Mouse (Mus musculus): ENCODE results near the gene Ttc9b. TPM values are rescaled to one million over a fixed set of nuclear protein-coding genes. Genes with fewer than 3 reads are reported as not detected.

Ttc9b gene
- total RNA-seq, 2 experiments from 2014 or later = not detected

- no peak for ATAC-seq (replicated peaks; ENCODE audit: low FRiP score, low TSS enrichment, poor library complexity, severe bottlenecking)
These were observed 20.5 kb upstream of the Ttc9b start for GRCm38 (mm10) chr7:27633166-27633565.

GRCm38 (mm10) chr7:27634691-27635090 is 19.0 kb upstream of the Ttc9b start:
- no peak for ATAC-seq (replicated peaks; ENCODE audit: low FRiP score, low TSS enrichment, poor library complexity, severe bottlenecking)

GRCm38 (mm10) chr7:27635094-27635493 is 18.6 kb upstream of the Ttc9b start:
- peak; percentile 36; the same call in 1 of the 2 replicates for ATAC-seq (replicated peaks; ENCODE audit: low FRiP score, low TSS enrichment, poor library complexity, severe bottlenecking)

- 0 out of 2 replicates have a peak, but pooled peaks have one; percentile 65 for ATAC-seq (replicated peaks; ENCODE audit: low FRiP score, low TSS enrichment, poor library complexity, severe bottlenecking)
These were observed 9.2 kb upstream of the Ttc9b start for GRCm38 (mm10) chr7:27644471-27644870.

GRCm38 (mm10) chr7:27646516-27646915 is 7.2 kb upstream of the Ttc9b start:
- no peak for ATAC-seq (replicated peaks; ENCODE audit: low FRiP score, low TSS enrichment, poor library complexity, severe bottlenecking)

GRCm38 (mm10) chr7:27647281-27648002 is 6.3 kb upstream of the Ttc9b start:
- ATAC-seq (replicated peaks; ENCODE audit: low FRiP score, low TSS enrichment, poor library complexity, severe bottlenecking) = no peak

- ATAC-seq (replicated peaks; ENCODE audit: low FRiP score, low TSS enrichment, poor library complexity, severe bottlenecking) = no peak
These were observed 4.0 kb upstream of the Ttc9b start for GRCm38 (mm10) chr7:27649723-27650122.

GRCm38 (mm10) chr7:27650949-27651348 is 2.8 kb upstream of the Ttc9b start:
- ATAC-seq (replicated peaks; ENCODE audit: low FRiP score, low TSS enrichment, poor library complexity, severe bottlenecking) = peak; percentile 62

GRCm38 (mm10) chr7:27654607-27655276 is 1.0 kb downstream of the Ttc9b start:
- no peak for ATAC-seq (replicated peaks; ENCODE audit: low FRiP score, low TSS enrichment, poor library complexity, severe bottlenecking)

GRCm38 (mm10) chr7:27655545-27655944 is 1.8 kb downstream of the Ttc9b start:
- ATAC-seq (replicated peaks; ENCODE audit: low FRiP score, low TSS enrichment, poor library complexity, severe bottlenecking) = no peak

- no peak for ATAC-seq (replicated peaks; ENCODE audit: low FRiP score, low TSS enrichment, poor library complexity, severe bottlenecking)
These were observed 2.9 kb downstream of the Ttc9b start for GRCm38 (mm10) chr7:27656600-27656999.

GRCm38 (mm10) chr7:27657824-27658395 is 4.2 kb downstream of the Ttc9b start:
- no peak for ATAC-seq (replicated peaks; ENCODE audit: low FRiP score, low TSS enrichment, poor library complexity, severe bottlenecking)

- ATAC-seq (replicated peaks; ENCODE audit: low FRiP score, low TSS enrichment, poor library complexity, severe bottlenecking) = 0 out of 2 replicates have a peak, but pooled peaks have one; percentile 31
These were observed 5.3 kb downstream of the Ttc9b start for GRCm38 (mm10) chr7:27658712-27659663.

GRCm38 (mm10) chr7:27662038-27662437 is 8.3 kb downstream of the Ttc9b start:
- no peak for ATAC-seq (replicated peaks; ENCODE audit: low FRiP score, low TSS enrichment, poor library complexity, severe bottlenecking)

- ATAC-seq (replicated peaks; ENCODE audit: low FRiP score, low TSS enrichment, poor library complexity, severe bottlenecking) = no peak
These were observed 19.4 kb downstream of the Ttc9b start for GRCm38 (mm10) chr7:27673064-27673574.

GRCm38 (mm10) chr7:27673575-27674131 is 19.9 kb downstream of the Ttc9b start:
- no peak for ATAC-seq (replicated peaks; ENCODE audit: low FRiP score, low TSS enrichment, poor library complexity, severe bottlenecking)

- ATAC-seq (replicated peaks; ENCODE audit: low FRiP score, low TSS enrichment, poor library complexity, severe bottlenecking) = no peak
These were observed 20.4 kb downstream of the Ttc9b start for GRCm38 (mm10) chr7:27674195-27674521.

GRCm38 (mm10) chr7:27674522-27675221 is 21.0 kb downstream of the Ttc9b start, which contains the start of gene Map3k10:
Gene Map3k10, minus strand, starts transcription at chr7:27674598.
- ATAC-seq (replicated peaks; ENCODE audit: low FRiP score, low TSS enrichment, poor library complexity, severe bottlenecking) = peak; percentile 98
